Mouse (Mus musculus): ENCODE measurements at regions not wholly inside any gene's neighbourhood (a gene's known extent, or its start where the extent isn't known, plus 50 kb on each side); places are given as distances from the start of the nearest gene placed in this dataset.
A peak's percentile ranks its signal among the peaks of the same experiment; 100 is the strongest.

DNA sequence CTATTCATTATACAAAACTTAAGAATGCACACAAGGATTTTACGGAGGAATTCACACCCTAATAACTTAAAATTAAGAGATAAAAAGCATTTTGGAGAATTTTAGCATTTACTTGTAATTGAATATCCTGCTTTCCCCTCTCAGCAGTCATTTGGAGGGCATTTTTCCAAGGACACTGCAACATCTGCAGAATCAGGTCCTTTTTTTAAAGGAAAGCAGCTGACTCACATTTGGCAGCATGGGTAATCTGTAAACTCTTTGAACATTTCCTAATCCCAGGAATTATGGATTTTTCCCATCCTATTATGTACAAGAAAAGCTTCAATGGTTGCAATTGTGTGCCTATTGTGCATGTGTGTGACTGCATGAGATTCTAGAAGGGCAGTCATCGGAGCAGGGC lies 112.0 kb downstream of the Gm19410 start:
- no peak for DNase-seq (ENCODE audit: low spot score)

DNA sequence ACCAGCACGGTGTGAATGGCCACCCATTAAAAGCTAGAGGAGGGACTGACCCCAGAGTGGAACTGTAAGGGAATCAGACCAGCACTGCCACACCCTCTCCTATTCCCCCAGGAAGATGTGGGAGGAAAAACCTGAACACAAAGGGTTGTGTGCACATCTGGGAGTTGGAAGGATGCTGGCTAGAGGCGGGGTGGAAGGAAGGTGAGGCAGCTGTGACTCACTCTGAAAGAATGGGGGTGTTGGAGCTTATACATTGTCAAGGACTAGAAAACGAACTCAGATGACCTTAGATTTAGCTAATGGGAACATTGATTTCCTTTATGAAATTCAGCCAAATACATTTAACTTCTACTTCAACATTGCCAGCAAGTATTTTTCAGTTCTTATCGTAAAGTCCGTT lies 116.2 kb downstream of the Gm19410 start:
- no peak for DNase-seq (ENCODE audit: low spot score)

DNA sequence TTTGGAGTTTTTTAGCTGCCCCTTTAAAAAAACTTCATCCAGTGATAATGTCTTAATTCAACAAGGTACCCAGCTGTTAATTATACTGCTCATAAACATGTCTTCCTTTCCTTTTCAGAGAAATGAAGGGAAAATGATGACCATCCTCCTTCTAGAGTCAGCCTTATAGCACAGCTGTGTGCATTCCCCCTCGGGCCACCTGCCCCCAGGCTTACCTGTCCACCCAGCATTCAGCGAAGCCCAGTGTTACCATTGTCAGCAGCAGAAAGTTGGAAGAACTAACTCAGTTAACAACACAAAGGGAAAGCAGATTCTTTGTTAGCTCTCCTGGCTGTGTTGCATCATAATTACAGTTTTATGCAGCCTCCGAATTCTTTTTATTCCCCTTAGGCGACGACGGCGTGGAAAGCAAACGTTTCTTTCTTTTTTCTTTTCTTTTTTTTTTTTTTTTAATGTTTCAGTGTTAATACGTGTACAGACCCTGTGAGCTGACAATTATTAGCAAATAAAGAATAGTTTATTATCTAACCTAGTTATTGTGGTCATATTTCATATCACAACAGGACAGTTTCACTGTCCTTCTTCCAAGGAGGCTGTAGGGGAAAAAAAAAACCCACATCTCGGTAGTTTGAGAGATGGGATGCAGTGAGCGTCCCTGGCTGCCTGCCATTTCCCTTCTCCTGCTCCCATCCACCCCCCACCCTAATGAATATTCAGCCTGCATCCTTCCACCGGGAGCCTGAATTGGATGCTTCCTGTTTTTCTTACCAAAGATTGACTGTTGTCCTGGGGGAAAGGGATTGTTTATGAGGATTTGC lies 117.3 kb downstream of the Gm19410 start:
- no peak for DNase-seq (ENCODE audit: low spot score)

DNA sequence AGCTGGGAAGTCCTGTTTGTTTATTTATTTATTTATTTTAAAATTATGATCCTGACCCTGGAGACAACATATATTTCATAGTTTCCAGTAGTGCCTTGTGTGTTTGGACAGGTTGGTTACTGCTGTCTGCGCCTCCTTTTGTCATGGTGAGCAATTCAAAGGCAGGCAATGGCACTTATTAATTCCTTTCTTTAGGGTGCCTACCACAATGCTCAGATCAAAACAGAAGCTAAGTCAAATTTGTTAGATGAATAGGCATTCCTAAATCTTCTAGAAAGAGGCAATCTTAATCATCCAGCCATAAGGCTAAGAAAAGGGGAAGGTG lies 117.8 kb downstream of the Gm19410 start:
- no peak for DNase-seq (ENCODE audit: low spot score)

DNA sequence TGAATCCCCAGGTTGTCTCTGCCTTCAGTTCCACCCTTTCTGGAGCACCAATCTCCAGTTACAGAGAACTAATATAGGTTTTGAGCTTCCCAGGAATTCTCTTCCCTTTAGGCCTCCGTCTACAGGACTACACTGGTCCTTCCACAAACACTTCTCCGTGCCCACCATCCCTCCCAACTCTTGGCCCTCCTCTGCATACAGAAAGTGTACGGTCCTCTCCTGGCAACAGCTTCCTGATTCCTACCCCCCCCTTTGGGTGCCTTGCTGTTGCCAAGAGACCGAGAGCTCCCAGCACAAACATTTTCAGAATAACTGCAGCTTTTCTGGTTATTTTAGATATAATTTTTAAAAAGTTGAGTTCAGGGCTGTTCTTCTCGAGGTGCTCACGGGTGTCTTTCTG lies 119.0 kb downstream of the Gm19410 start:
- no peak for DNase-seq (ENCODE audit: low spot score)

DNA sequence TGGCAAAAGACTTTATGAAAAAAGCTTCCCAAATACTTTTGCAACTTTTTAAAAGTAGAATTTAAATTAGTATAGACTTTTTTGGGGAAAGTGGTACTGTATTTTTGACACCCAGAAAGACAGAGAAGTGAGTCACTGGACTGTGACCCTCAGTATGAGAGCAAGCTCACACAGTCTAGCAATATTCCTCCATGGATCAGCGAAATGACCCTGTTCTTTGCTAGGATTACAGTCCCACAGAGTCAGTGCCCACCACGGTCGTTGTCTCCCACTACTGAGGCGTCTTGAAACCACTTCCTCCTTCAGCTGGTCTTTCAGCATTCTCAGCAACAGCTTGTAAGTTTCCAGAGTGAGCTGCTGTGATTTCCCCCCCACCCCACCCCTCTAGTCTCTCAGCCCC lies 124.5 kb downstream of the Gm19410 start:
- DNase-seq (ENCODE audit: low spot score): no peak

DNA sequence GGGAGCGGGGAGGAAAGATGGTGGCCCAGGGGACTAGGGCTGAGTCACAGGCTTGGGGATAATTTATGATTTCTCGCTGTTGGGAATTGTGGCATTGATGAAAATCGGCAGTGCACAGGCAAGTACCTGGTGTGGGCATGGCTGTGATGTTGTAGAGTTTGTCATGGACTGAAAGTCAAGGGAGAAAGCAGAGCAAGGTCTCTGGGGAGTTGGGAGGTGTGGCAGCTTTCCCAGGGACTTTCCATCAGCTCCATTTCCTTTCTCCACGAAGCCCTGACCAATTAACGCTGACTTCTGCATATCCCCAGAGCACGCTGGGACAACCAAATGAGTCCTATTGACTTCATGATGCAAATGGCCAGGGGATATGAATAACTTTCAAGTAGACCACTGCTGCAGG lies 126.2 kb downstream of the Gm19410 start:
- DNase-seq (ENCODE audit: low spot score): no peak

DNA sequence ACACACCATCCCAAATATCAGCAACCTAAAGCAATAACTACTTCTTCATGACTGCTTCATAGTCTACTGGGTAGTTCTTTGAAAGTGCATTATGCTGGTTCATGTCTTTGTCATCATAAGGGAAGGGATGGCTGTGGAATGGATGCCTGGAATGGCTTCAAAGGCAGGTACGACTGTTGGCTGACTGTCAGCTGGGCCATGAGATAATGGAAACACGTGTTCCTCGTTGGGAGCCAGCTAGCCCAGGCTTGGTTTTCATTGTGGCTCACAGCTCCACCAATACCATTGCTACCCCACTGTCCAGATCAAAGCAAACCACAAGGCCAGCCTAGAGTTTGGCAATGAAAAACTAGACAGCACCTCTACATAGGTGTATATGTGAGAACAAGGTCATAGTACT lies 132.9 kb downstream of the Gm19410 start:
- no peak for DNase-seq (ENCODE audit: low spot score)

DNA sequence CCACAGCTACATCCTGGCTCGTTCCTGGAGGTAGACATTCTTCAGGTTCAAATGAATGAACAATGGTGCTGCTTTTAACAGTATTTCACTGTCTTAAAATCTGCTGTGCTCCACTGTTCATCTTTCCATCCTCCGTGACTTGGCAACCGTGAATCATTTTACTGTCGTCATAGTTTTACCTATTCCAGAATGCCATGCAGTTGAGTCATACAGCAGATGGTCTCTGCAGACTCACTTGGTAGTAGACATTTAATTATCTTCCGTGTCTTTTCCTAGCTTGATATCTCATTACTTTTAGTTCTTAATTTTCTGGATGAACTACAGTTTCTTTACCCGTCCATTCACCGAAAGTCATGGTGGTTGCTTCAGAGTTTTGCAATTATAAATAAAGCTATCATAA lies 135.9 kb downstream of the Gm19410 start:
- DNase-seq (ENCODE audit: low spot score): peak; percentile 30

DNA sequence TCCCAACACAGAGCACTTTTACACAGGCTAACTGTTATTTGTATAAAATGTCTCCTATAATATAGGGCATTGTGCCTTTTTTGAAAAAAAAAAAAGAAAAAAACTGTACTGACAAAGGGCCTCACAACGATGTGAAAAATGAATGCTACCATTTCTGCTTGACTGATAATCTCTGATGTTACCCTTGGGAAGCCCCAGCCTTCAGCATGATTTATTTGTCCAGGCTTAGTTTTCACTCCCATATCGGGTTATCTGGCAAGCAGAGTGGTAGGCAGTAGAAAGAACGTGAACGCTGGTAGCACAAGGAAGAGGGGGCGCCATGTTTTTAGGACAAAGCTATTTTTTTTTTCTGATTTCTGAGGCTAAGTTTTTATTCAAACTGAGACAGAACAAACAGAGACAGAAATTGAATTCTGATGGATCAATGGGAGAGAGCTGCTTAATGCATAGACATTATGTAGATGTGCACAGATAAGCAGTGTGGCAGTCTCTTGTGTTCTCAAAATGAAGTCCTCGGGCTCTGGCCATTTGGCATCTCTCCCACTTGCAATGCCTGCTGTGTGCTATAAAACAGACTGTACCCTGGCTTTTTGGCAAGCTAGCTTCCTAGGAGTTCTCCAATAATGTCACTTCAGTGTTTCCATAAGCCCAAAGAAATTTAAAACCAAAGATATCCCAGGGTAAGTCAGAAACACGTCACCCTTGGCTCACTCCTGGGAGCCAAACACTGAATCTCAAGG lies 139.3 kb downstream of the Gm19410 start:
- no peak for DNase-seq (ENCODE audit: low spot score)

DNA sequence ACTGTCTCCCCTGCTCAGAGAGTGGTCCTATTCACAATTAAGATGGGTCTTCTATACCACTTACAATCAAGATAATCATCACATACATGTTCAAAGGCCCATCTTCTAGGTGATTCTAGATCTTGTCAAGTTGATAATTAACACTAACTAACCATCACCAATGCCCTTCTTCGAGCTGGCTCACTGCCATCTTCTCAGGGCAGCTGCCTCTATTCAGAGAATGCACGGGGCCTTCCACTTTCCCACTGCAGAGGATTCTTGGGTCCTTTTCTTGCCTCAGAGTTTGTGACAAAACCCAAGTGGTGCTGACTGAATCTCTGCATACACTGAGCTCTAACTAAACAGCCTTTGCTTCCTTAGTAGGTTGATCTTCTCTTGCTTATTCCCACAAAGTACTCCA lies 142.4 kb downstream of the Gm19410 start:
- no peak for DNase-seq (ENCODE audit: low spot score)

DNA sequence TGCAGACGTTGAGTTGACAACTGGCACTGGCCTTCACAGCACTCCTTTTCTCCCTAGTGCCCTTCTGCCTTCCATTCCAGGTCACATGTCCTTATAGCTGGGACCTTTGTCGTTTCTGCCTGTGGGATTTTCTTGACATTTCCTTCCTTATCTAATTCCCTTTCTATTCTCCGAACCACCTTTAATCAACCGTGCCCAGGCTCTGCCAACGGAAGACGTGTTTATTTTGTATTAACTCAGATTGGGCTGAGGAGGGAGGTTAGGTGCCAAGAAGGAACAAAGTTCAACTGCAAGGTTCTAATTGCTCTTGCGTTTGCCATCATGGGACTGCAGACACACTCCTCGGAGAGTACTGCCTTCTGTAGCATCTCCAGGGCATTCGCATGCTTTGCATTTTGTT lies 146.7 kb downstream of the Gm19410 start:
- DNase-seq (ENCODE audit: low spot score): no peak

DNA sequence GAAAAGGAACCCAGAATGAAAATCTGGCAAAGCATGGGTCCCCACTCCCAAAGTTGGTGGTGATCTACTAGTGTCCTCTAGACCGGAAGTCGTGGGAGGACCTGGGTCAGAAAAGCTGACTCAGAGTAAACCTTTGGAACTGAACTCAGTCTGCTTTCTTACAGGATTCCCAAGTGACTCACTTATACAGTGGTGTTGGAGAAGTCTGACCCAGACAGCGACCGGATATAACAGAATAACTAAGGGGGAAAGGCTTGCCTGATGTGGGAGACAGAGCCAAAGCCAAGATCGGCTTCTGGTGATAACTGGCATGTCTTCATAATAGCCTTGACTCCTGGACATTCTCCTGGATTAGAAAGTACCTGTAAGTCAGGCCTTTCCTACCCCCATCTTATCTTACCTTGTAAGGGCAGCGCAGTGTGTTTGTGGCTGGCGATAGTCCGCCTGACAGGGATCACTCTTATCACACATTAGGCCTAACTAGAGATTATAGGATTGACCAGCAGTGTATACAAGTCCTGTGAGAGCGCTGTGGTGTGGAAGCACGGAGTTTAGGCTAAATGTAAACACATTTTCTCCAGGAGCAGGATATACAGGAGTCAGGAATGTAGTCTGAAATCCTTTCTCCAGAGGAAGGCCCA lies 150.4 kb downstream of the Gm19410 start:
- no peak for DNase-seq (ENCODE audit: low spot score)

DNA sequence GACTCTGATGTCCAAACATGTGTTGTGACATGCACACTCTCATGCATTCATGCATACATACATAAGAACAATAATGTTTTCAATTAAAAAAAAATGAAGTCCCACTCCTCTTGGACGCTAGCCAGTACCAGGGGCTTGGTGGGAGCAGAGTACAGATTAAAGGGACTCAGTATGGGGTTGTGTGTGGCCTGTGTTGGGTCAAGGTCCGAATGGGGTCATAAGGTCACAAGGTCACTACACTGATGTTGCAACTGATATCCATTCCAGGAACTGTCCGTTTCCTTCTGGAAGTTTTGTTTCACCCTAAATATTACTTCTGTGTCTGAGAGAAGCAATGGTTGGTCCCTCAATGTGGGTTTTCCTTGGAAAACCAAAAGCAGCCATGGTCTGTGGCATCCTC lies 152.0 kb downstream of the Gm19410 start:
- DNase-seq (ENCODE audit: low spot score): no peak

DNA sequence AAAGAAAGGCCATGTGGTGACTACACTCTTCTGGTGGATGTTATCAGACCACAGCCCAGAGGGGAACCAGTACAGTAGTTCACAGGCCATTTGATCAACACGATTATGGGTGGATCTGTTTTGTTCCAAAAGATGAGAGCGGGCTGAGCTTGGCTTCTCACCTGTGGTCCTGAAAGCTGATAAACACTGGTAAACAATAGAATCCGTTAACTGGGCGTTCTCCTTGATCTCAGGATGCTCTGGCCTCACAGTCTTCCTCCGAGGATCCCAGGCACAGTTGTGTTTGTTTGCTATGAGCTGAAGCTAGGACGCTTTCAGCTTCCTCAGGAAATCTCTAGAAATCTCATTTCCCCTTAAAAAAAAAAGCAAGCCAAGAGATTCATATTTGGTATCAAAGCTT lies 153.9 kb downstream of the Gm19410 start:
- DNase-seq (ENCODE audit: low spot score): no peak

DNA sequence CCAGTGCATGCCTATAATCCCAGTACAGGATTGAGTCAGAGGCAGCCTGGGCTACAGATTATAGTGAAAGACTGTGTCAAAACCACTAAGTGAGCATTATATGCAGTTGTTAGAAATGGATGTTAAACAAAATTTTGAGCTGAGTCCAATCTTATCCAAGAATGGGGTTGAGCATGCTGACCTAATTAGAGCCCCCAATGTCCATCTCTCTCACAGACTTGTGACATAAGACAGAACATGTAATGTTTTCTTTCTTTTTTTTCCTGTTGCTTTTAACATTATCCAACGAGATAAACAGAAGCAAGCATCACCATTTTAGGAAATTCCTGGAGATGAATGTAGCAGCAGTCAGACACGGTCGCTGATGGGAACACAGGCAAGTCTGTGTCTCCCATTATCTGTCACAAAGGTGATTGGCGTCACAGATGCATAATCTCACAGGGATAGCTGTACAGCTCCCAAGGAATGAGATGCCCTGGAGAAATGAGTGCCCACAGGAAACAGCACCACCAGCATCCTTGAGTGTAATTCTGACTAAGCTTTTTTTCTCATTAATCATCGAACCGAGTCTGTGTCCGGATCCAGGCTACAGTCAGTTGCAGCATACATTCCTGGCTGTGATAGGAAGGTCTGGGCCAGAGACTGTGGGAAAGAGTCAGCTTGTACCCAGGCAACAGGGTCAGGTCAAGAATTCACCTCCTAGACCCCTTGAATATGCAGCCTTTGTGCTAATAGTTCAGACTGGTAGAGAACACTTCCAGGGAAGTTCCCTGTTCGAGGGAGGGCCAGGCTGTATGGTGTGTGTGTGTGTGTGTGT lies 154.5 kb downstream of the Gm19410 start:
- no peak for DNase-seq (ENCODE audit: low spot score)

DNA sequence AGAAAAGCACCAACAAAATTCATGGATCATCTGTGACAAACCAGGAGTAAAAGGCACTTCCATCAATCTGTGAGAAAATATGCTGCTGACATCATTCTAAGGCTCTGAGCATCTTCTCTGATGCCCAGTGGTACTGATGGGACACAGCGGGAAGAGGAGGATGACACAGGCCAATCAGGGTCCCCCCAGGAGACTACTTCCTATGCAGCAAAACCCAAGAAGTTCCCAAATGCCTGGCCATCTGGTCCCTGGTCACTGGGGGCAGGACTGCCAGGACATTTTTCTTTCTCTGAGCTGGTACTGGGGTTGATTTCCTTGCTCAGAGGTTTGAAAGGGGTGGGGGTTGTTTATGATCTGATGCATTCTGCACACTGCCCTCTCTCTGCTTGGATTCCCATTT lies 158.4 kb downstream of the Gm19410 start:
- DNase-seq (ENCODE audit: low spot score): no peak

DNA sequence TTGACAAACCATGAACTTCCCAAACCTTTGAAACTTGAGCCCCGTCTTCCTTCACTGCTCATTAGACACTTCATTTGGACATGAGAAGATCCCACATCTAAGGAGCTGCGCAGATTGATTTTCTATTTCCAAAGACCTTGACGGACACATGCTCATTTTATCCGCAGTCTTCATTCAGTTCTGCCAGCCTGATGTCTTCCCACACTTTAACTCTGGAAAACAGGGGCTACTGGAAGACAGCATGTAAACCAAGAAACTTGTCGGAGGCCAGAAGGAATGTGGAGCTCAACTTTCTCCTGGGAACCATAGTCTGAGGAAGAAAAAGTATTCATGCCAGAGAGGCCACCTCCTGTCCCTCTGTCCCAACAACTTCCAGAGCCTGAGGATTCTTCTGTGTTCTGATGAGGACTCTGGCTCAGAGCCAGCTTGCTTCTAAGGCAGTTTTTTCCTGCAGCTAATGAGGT lies 161.8 kb downstream of the Gm19410 start:
- no peak for DNase-seq (ENCODE audit: low spot score)

DNA sequence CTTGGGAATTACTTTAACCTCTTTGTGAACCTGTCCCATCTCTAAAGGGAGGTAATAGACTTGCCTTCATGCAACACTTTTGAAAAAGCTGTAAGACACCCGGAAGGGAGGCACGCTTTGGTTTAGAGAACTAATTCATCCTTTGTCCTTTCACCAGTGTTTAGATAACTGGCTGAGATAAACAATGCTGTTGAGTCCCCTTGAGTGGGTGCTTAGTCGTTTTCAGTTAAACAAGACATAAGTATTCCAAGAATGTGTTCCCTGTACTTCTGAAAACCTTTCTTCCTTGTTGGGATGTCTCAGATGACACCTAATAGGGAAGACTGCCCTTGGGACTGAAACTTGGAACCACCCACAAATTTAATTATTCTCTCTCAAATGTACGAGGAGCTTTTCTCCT lies 164.7 kb downstream of the Gm19410 start:
- no peak for DNase-seq (ENCODE audit: low spot score)

DNA sequence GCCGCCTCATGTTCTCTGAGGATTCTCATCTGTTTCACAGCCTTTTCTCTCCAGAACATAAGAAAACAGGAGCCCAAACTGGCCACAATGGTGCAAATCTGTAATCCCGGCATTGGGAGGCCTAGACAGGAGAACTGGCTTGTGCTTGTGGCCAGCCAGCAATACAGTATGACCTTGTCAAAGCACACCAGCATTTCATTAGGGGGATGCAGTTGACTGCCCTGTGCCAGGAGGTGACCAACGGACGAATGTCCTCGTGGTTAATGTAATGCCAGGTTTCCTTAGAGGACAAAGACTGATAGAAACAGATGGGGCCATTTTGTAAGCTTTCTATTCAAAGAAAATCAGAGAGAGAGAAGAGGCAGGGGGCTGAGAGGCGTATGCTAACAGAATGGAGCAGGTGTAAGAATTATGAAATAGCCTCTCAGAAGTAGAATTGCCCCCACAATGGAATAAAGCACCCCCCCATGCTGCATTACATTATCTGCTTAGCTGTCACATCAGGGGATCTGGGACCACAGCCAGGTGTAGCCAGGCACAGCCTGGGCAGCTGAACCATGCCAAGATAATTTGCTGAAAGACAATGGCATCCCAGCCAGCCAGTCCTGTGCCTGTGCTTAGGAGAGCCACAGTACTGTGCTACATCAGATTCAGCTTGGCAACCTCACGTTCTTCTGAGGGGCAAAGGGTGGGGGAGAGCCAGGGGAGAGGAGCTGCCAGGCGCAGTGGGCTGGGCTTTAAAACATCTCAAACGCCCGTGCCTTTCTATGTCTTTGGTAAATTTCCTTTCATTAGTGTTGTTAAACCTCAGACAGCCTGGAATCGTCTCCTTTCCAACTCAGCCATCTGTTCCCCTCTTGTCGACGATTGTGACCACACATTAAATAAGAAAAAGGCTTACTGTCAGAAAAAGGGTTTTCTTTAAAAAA lies 167.9 kb downstream of the Gm19410 start:
- peak; percentile 58 for DNase-seq (ENCODE audit: low spot score)

DNA sequence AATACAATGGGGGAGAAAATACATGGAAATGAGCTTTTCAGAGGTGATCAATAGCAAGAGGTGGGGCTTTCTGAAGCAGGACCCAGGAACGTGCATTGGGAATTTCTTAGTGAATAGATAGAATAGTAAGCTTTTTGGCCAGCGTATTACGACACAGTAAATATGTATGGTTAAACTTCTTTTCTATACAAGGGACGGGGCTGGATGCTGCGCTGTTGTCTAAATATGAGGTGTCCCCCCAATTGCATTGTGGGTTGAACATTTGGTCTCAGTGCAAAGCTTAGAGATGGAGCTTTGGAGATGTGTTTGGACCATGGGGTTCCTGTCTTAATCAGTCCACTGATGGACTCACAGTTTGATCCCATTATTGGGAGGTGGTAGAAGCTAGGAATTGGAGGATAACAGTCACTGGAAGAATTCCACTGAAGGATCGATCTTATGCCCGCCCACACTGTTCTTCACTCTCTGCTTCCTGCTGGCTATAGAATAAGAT lies 168.6 kb downstream of the Gm19410 start:
- no peak for DNase-seq (ENCODE audit: low spot score)

Measured in layer of hippocampus, adult 9-10 months (tissue).